Mouse (Mus musculus) gastrocnemius, postnatal 4 days (tissue): Measurements from ENCODE around the gene Tnfrsf12a. TPM values are rescaled to one million over a fixed set of nuclear protein-coding genes. Genes with fewer than 3 reads are reported as not detected.

Source experiments
- DNase-seq, 2 experiments: peaks; one replicate each; pipeline ENCODE4 v3.0.0; 2021 to 2022; ENCODE audit warnings: low spot score in 2 of 2, mixed read lengths in 2 of 2
- total RNA-seq, 2 experiments: library from RNA; stranded (reverse); gene quantifications; 2 replicates each; pipeline ENCODE4 v1.2.3; 2021

Gene Tnfrsf12a
- total RNA-seq, 2 experiments from 2014 or later, result 43.7 to 55.5 TPM

DNA sequence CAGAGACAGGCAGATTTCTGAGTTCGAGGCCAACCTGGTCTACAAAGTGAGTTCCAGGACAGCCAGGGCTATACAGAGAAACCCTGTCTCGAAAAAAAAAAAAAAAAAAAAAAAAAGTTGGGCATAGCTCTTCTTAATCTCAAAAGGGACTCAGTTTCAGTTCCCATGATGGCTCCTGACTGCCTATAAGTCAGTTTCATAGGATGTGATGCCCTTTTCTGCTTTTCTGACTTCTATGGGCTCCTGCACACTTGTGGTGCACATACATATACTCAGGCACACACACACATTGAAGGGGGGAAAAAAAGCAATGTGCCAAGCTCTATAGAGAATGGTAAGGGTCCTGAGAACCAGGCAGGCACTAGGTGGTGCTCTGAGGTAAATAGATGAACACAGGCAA is 23.9 kb downstream of the Tnfrsf12a start:
- no peak for DNase-seq

DNA sequence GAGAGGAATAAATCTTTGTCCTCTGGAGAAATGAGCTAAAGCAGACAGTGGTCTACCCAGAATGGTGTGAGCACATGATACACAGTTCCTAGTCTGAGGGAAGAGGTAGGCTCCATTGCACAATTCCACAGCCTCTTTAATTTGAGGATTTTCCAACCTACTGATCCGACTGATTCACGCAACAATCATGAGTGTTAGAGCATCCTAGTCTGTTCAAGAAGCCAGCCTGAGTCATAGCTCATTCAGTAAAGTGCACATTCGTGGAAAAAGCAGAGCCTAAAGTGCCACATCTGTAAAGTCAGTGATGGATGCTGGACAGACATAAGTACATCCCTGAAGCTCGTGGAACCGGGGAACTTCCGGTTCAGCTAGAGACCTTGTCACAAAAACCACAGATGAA is 25.9 kb downstream of the Tnfrsf12a start:
- no peak for DNase-seq

DNA sequence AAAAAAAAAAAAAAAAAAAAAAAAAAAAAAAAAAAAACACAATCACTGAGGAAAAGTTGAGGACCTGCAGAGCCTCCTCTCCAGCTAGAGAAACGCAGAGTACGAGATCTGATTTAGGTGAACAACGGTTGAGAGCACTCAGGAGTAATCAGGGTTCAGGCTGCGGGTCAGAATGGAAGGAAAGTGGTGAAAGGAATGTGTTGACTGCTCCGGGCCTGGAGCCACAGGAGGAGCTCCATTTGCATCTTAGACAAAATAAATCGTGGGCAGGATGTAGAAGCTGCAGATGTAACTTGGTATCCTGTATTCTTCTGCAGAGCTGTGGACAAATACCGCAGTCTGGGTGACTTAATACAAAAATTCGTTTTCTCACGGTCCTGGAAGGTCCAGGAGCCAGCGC is 31.4 kb downstream of the Tnfrsf12a start:
- no peak for DNase-seq

DNA sequence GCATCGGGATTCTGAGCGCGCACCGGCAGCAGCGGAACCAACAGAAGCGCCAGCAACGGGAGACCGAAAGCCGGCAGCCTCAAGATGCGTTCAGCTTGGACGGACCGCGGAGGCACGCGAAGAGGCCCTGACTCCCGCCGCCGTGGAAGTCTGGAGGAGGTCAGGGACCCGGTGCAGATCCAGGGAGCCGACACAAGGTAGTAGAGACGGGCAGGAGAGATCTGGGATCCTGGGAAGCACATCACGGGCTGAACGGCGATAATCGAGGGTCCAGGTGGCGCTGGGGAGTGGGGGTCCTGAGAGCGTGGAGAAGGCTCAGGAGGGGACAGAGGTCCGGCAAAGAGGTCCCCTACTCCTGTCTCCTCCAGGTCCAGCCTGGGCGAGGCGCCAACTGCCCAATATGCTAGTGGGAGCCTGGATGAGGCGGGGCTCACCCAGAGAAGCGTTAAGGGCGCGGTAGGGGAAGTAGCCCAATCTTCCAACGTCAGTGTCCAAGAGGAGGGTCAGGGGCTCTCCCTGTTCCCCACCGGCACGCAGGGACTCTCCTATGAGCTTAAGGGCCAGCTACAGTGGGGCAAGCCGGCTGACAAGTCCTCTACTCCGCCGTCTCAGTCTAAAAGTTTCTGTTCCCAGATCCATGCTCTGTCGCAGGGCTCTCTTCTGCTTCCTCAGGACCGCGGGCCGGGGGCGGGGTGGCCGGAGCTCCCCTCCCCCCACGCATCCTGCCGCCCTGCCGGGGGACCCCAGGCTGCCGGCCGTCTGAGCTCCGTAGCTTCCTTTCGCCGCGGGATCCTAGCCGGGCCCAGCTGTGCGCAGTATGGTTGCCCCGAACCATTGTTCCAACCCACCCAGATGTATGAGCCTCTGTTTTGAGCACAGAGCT is 32.4 kb downstream of the Tnfrsf12a start, which contains the start of gene Mmp25:
TSS of gene Mmp25 (minus strand) at position 665 of the 883 bp plus-strand sequence.
- DNase-seq, result no peak

DNA sequence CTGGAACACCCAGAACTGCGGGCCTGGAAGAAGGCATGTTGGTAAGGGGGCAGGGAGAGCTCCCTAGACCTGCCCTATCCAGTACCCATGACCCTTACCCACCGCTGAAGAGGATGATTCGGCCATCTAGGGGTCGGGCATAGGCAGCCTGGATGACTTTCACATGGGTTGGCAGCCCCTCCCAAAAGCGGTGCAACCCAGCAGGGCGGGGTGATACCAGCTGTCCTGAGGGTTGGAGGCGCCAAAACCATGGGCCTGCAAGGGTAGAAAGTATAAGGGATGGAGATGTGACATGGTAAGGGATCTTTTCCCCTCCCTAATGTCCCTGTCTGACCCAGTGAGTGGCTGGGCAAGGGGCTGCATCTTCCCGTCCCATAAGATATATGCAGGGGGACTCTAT is 46.0 kb downstream of the Tnfrsf12a start:
- no peak for DNase-seq

DNA sequence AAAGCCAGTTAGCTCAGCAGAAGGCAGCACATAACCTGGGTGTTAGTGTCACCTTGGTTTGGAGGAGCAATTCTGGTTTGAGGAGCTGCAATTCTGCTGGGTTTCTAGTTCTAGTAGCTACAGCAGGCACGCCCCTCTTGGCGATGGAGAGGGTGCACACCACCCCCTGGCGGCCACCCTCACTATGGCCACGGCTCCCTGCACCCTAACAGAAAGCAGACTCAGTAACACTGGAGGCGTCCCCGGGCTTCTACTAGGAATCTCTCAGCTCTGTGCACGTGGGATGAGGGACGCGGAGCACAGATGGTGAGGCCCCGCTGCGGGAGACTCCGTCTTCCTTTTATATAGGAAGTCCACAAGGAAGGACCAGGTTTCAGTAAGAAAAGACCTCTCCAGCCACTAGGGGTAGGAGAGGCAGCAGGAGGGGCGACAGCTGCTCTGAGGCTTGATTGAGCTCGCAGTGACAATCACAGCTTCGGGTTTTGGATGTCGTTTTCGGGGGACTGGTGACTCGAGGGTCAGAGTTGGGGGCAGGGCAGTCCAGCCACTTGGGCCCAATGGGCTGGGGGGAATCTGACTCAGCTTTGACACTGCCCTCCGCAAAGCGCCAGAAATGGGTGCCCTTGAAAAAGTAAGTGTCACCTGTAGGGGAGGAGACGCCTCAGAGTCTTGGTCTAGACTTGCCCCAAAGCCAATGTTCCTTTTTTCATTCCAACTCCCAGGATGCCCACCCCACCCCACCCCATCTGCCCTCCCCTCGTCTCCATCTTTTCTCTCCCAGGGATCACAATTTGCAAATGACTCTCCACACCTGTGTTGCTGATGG is 46.9 kb downstream of the Tnfrsf12a start:
- DNase-seq, result peak; percentile 64 to 81

DNA sequence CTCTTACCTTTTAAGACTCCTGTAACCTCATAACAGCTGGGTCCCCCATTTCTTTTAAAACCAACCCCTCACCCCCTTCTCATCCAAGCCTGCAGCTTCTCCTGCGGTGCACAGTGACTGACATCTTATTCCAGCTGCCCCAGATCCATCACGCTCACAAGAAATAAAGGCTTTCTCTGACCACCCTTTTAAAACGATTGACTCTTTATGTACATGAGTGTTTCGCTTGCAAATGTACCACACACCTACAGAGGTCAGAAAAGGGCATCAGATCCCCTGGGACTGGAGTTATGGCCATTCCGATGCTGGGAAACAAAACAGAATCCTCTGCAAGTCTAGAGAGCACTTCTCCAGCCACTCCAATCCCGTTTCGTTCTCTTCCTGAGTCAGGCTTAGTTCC is 49.5 kb downstream of the Tnfrsf12a start:
- DNase-seq, result no peak

Other genes starting within 250 kb of the Tnfrsf12a start
- gene Vmn2r117, start 197.8 kb downstream of the Tnfrsf12a start, total RNA-seq, result not detected
- 1 to 10 TPM; 4.7 to 5.3 TPM for gene Zfp213, start 113.2 kb downstream of the Tnfrsf12a start, total RNA-seq
- gene Zfp13, start 78.0 kb downstream of the Tnfrsf12a start, total RNA-seq, result 1 to 10 TPM; 8.3 to 9.9 TPM
- not detected for gene Zscan10, start 76.6 kb downstream of the Tnfrsf12a start, total RNA-seq
- under 1 TPM; 0.70 to 0.71 TPM for gene Mmp25, start 32.2 kb downstream of the Tnfrsf12a start, total RNA-seq
- gene Bicdl2, start 17.0 kb downstream of the Tnfrsf12a start, total RNA-seq, result not detected
- gene Hcfc1r1, start 3.9 kb downstream of the Tnfrsf12a start, total RNA-seq, result 100 to 1,000 TPM; 214 to 230 TPM
- 10 to 100 TPM; 18.8 to 20.8 TPM for gene Thoc6, start 3.6 kb downstream of the Tnfrsf12a start, total RNA-seq
- gene Cldn6, start 1.8 kb upstream of the Tnfrsf12a start, total RNA-seq, result not detected
- under 1 TPM; 0.61 to 0.91 TPM for gene Cldn9, start 6.6 kb upstream of the Tnfrsf12a start, total RNA-seq
- gene 1520401A03Rik, start 45.3 kb upstream of the Tnfrsf12a start, total RNA-seq, result under 1 TPM; 0.26 to 0.66 TPM
- 10 to 100 TPM; 11.1 to 12.4 TPM for gene Pkmyt1, start 48.9 kb upstream of the Tnfrsf12a start, total RNA-seq
- gene Paqr4, start 63.4 kb upstream of the Tnfrsf12a start, total RNA-seq, result 10 to 100 TPM; 12.5 to 13.4 TPM
- under 1 TPM; 0.13 to 0.20 TPM for gene Kremen2, start 68.4 kb upstream of the Tnfrsf12a start, total RNA-seq
- gene Flywch1, start 94.1 kb upstream of the Tnfrsf12a start, total RNA-seq, result 10 to 100 TPM; 44.5 to 49.2 TPM
- 1 to 10 TPM; 5.6 to 6.0 TPM for gene Flywch2, start 108.6 kb upstream of the Tnfrsf12a start, total RNA-seq
- 100 to 1,000 TPM; 293 to 304 TPM for gene Srrm2, start 113.1 kb upstream of the Tnfrsf12a start, total RNA-seq
- 100 to 1,000 TPM; 428 to 459 TPM for gene Elob, start 151.7 kb upstream of the Tnfrsf12a start, total RNA-seq
- gene Prss33, start 158.6 kb upstream of the Tnfrsf12a start, total RNA-seq, result not detected
- not detected for gene Prss32, start 166.4 kb upstream of the Tnfrsf12a start, total RNA-seq
- gene Prss41, start 166.7 kb upstream of the Tnfrsf12a start, total RNA-seq, result under 1 TPM in 1 of 2 experiments, not detected in 1; 0.18 TPM
- not detected for gene Prss21, start 190.6 kb upstream of the Tnfrsf12a start, total RNA-seq
- not detected for gene Dcpp1, start 203.4 kb upstream of the Tnfrsf12a start, total RNA-seq
- gene Dcpp2, start 203.4 kb upstream of the Tnfrsf12a start, total RNA-seq, result not detected
- gene Dcpp3, start 240.0 kb upstream of the Tnfrsf12a start, total RNA-seq, result not detected